ENCODE assay signal across 9 mouse cellular contexts in the genomic region with DNA sequence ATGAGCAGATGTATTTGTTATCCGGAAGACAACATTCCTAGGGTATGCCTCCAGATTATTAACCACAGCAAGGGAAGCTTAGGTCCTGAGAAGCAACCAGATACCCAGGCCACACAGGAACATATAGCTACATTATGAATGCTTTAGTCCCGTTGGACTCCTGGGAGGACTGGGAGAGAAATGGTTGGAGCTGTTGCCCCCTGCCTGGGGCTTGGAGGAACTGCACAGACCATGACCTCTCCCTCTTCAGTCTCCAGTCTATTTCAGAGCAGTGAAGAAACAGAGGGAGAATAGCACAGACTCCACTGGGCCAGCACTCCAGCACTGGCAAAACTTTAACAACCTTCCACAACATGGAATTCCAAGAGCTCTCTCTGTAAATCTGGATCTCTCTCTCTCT. TPM values are rescaled to one million over a fixed set of nuclear protein-coding genes. Genes with fewer than 3 reads are reported as not detected.
DNase-seq lines count a peak whose midpoint lies in the region; ATAC-seq and TF ChIP-seq lines count a peak whose summit lies in the region.
"Had no signal": no experiment of that assay in that cellular context is flagged by ENCODE, and none has a peak within 500 bp of the region (broad histone marks: within the 10 kb centered on the region; RNA-seq: fewer than 3 reads in every experiment).

No protein-coding gene starts in this region.

- H3K4me3 ChIP-seq in kidney, postnatal 0 days (replicated peaks; ENCODE audit: low read depth, low read length) = no peak overlapping the region
- H3K4me3 ChIP-seq in MEL (ENCODE audit: control insufficient read depth in 1 of 2, insufficient read depth in 1 of 2, low read depth in 2 of 2, low read length in 2 of 2) = no peak overlapping the region
- no peak overlapping the region for H3K4me3 ChIP-seq in midbrain, embryonic 10.5 days
- H3K4me3 ChIP-seq: erythroblast, embryonic 14.5 days had no signal

- WGBS in kidney, postnatal 0 days = 41% methylated on average over 2 of the region's 2 CpGs
- WGBS in midbrain, embryonic 10.5 days = 60% methylated on average over 2 of the region's 2 CpGs

- no peak overlapping the region for H3K4me2 ChIP-seq in kidney, postnatal 0 days (ENCODE audit: low read length)

- DNase-seq in kidney, postnatal 0 days (ENCODE audit: low spot score) = peak; percentile 78
- no peak for DNase-seq in kidney, adult 11 months
- DNase-seq in MEL (ENCODE audit: low read depth, low spot score) = peak; percentile 88
- peak; percentile 43 for DNase-seq in cerebellum, adult 8-10 months
- peak; percentile 53 to 72 for DNase-seq in kidney, postnatal 4 days
- DNase-seq in retina, postnatal 1 day = peak; percentile 46
- DNase-seq in midbrain, embryonic 10.5 days (ENCODE audit: low spot score) = no peak
- no peak for DNase-seq in right cerebral cortex, postnatal 4 days

- peak; percentile 79 for TF ChIP-seq CTCF in kidney, postnatal 0 days (IDR thresholded peaks at IDR 0.05; ENCODE audit: low read depth)
- TF ChIP-seq CTCF in MEL (IDR thresholded peaks at IDR 0.05 in 2 of 3, conservative IDR thresholded peaks at IDR 0.05 in 1 of 3; ENCODE audit: control insufficient read depth in 1 of 3, insufficient read depth in 1 of 3, low read depth in 2 of 3, low read length in 3 of 3, poor library complexity in 1 of 3, severe bottlenecking in 1 of 3) = peak; percentile 78 to 89 (median 87)

- 0 out of 2 replicates have a peak, but pooled peaks cover 8% of the 10 kb centered on the region for H3K4me1 ChIP-seq in kidney, postnatal 0 days (replicated peaks; ENCODE audit: insufficient read depth, low read length)
- peaks cover 8 to 24% of the 10 kb centered on the region in 2 experiments for H3K4me1 ChIP-seq in MEL (ENCODE audit: control insufficient read depth in 1 of 2, insufficient read depth in 2 of 2, low read length in 2 of 2)
- peaks cover 5% of the 10 kb centered on the region; the same call in 1 of the 2 replicates for H3K4me1 ChIP-seq in midbrain, embryonic 10.5 days

- no peak for TF ChIP-seq POLR2A in MEL (IDR thresholded peaks at IDR 0.05; ENCODE audit: control insufficient read depth in 1 of 2, insufficient read depth in 1 of 2, low read depth in 1 of 2, low read length in 2 of 2, poor library complexity in 1 of 2)

- H3K36me3 ChIP-seq in kidney, postnatal 0 days (ENCODE audit: insufficient read depth, low read length) = no peaks in the 10 kb centered on the region
- H3K36me3 ChIP-seq in MEL (ENCODE audit: control insufficient read depth in 1 of 2, insufficient read depth in 2 of 2, low read length in 2 of 2) = peaks cover 0 to 17% of the 10 kb centered on the region in 2 experiments; a peak in 2 of 4 replicates
- no peaks in the 10 kb centered on the region for H3K36me3 ChIP-seq in midbrain, embryonic 10.5 days

- H3K79me2 ChIP-seq in MEL (ENCODE audit: control insufficient read depth, insufficient read depth, low read length, poor library complexity) = no peaks in the 10 kb centered on the region

- TF ChIP-seq RAD21 in MEL (IDR thresholded peaks at IDR 0.05; ENCODE audit: low read depth, low read length) = peak; percentile 74

- ATAC-seq in kidney, postnatal 0 days (replicated peaks; ENCODE audit: low FRiP score, low read depth) = peak; percentile 67

- no peak overlapping the region for H3K9ac ChIP-seq in kidney, postnatal 0 days (ENCODE audit: low read depth, low read length)
- no peak overlapping the region for H3K9ac ChIP-seq in MEL (ENCODE audit: control insufficient read depth, low read depth, low read length, poor library complexity, severe bottlenecking)

- no peak for TF ChIP-seq EP300 in MEL (IDR thresholded peaks at IDR 0.05; ENCODE audit: low read depth in 1 of 2, low read length in 2 of 2)

- H3K9me3 ChIP-seq in kidney, postnatal 0 days (replicated peaks; ENCODE audit: low read length) = no peaks in the 10 kb centered on the region
- no peaks in the 10 kb centered on the region for H3K9me3 ChIP-seq in MEL (replicated peaks; ENCODE audit: insufficient read depth, low read length)
- no peaks in the 10 kb centered on the region for H3K9me3 ChIP-seq in midbrain, embryonic 10.5 days (replicated peaks)

- H3K27ac ChIP-seq in kidney, postnatal 0 days = no peak overlapping the region
- H3K27ac ChIP-seq in MEL (ENCODE audit: control insufficient read depth, low read depth, low read length) = no peak overlapping the region
- no peak overlapping the region for H3K27ac ChIP-seq in midbrain, embryonic 10.5 days (replicated peaks)

- no peaks in the 10 kb centered on the region for H3K27me3 ChIP-seq in kidney, postnatal 0 days (ENCODE audit: insufficient read depth, low read length)
- no peaks in the 10 kb centered on the region for H3K27me3 ChIP-seq in MEL (ENCODE audit: control insufficient read depth in 1 of 2, insufficient read depth in 2 of 2, low read length in 2 of 2)
- no peaks in the 10 kb centered on the region for H3K27me3 ChIP-seq in midbrain, embryonic 10.5 days (ENCODE audit: low read depth, poor library complexity, severe bottlenecking)

TF ChIP-seq in MEL, 35 proteins besides CTCF, POLR2A, EP300 and RAD21:
- TF ChIP-seq JUND (IDR thresholded peaks at IDR 0.05; ENCODE audit: low read depth, low read length) = peak; percentile 69; the same call in 1 of the 2 replicates
- no peak for TF ChIP-seq TCF12 (IDR thresholded peaks at IDR 0.05; ENCODE audit: low read depth, low read length)
- peak; percentile 53; the same call in 1 of the 2 replicates for TF ChIP-seq ZC3H11A (IDR thresholded peaks at IDR 0.05; ENCODE audit: low read depth, low read length)
- TF ChIP-seq ZMIZ1 (IDR thresholded peaks at IDR 0.05; ENCODE audit: low read depth, low read length) = no peak
- no peak for TF ChIP-seq GABPA (IDR thresholded peaks at IDR 0.05; ENCODE audit: low read depth, low read length)
- TF ChIP-seq ZNF384 (IDR thresholded peaks at IDR 0.05; ENCODE audit: low read depth, low read length) = no peak
- no peak for TF ChIP-seq TAL1 (IDR thresholded peaks at IDR 0.05; ENCODE audit: low read length)
- peak; percentile 84 for TF ChIP-seq SMC3 (IDR thresholded peaks at IDR 0.05; ENCODE audit: low read depth, low read length)

RNA-seq across cellular contexts. Expression of gene Prkag2, which starts 17.9 kb away (rescaled TPM):
- polyA plus RNA-seq in kidney, postnatal 0 days (2015; fragmentation: Nextera tagmentation; extraction: Ambion mirVana) = 36.4 and 39.4 TPM in 2 replicates
- 7.7 and 8.0 TPM in 2 replicates for total RNA-seq in MEL (2012; rRNA removed)
- polyA plus RNA-seq in MEL (2012; ENCODE audit: insufficient read depth in 1 of 2, insufficient read length in 2 of 2, low read depth in 1 of 2, low replicate concordance in 2 of 2, missing spikeins in 1 of 2) = 10 to 100 TPM in 1 of 2 experiments, not detected in 1; 27.9 TPM
- polyA plus RNA-seq in midbrain, embryonic 10.5 days (2016; fragmentation: Nextera tagmentation; extraction: Ambion mirVana) = 48.7 and 49.6 TPM in 2 replicates

Comparison
In these comparisons a context has a peak if more than half of its experiments do, and no peak if none do; other contexts are left out.
1. DNase-seq: peak in kidney, postnatal 0 days (single experiment), MEL (single experiment), cerebellum, adult 8-10 months (single experiment), kidney, postnatal 4 days (2 of 2) and retina, postnatal 1 day (single experiment); none in kidney, adult 11 months (single experiment), midbrain, embryonic 10.5 days (single experiment) and right cerebral cortex, postnatal 4 days (single experiment).